Mouse (Mus musculus) thymus, adult 18-20 months (tissue): ENCODE measurements at regions not wholly inside any gene's neighbourhood (a gene's known extent, or its start where the extent isn't known, plus 50 kb on each side); places are given as distances from the start of the nearest gene placed in this dataset.

Experiments used
- DNase-seq, 2 experiments: peaks; one replicate each; pipeline ENCODE4 v3.0.0; 2022; ENCODE audit warnings: mixed read lengths in 2 of 2

DNA sequence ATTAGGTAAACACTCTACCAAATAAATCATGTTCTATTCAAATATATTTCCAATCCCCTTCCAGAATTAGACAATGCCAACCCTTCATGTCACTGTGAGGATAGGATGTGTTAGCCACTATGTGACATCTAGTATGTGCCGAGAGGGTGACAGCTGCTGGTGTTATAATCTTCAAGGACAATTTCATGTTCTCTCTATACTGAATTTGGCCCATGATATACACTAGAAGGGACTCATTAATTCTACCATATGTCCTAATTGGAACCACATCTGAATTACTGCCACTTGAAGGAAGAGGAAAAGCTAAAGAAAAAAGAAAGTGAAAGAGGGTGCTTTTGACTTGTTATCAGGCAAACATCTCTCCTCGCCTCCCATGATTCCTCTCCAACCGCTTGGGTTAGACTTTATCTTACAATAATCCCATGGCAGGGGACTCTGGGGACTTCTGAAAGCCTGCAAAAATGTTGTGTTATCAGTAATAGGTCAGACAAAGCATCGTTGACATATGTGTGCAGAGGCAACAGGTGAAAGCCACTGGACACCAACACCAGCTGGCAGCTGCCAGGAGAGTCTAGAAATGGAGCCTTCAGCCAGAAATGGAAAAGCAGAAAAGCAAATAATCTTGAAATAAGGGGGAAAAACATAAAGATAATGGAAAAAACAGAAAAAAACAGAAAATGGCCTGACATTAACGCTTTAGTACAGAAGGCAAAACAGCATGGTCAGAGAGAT lies 131.7 kb upstream of the Hs6st1 start:
- no peak for DNase-seq

GRCm38 (mm10) chr1:35940236-35940635 lies 128.0 kb upstream of the Hs6st1 start:
- no peak for DNase-seq

GRCm38 (mm10) chr1:35941642-35942077 lies 126.5 kb upstream of the Hs6st1 start:
- no peak for DNase-seq

DNA sequence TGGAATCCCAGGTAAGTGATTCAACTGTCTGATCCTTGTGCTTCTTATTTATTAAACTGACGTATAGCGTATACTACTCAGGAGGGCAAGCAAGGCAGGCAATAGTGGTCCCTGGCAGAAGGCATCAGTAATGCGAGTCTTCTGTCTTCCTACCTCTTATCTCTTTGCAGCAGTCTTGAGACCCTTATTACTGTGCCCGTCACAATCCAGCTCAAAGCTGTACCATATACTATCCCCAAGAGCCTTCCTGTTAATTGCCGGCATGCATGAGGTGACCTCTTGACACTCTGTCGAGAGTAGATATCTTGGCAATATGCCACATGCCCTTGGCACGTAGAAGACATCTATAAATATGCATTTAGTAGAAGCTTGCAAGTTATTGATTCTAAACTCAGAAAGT lies 126.0 kb upstream of the Hs6st1 start:
- DNase-seq = no peak

DNA sequence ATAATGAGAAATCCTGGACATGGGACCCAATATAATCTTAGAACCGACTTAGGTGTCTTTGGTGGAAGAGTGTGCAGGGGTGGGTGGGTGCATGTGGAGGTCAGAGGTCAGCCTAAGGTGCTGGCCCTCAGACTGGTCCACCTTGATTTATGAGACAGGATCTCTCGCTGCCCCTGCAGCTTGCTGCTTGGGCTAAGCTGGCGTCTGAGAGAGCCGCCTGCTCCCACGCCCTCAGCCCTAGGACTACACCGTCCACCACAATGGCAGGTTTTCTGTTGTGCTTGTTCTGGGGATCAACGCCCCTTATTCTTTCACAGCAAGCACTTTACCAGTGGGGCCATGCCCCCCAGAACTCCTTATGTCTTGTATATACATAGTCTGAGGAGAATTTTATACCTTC lies 124.4 kb upstream of the Hs6st1 start:
- DNase-seq = no peak

GRCm38 (mm10) chr1:35944376-35944775 lies 123.8 kb upstream of the Hs6st1 start:
- DNase-seq = no peak

GRCm38 (mm10) chr1:35944849-35945248 lies 123.4 kb upstream of the Hs6st1 start:
- DNase-seq = no peak

GRCm38 (mm10) chr1:35945596-35945995 lies 122.6 kb upstream of the Hs6st1 start:
- DNase-seq = no peak

DNA sequence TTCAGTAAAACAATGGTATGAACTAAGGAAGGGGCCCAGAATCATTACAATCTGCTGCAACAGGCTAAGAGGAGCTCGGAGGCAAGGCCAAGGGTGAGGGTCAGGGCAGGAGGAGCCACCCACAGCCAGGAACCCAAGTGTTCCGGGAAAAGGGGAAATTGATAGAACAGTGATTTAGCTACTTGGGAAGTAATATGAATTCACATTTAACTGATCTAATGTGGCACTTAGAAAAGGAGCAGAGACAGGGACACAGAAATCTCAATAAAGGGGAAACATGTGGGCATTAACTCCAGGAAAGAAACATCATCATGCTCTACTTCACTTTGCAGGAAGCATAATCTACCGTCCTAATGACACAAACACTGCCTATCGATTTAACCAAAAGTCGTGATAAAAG lies 120.1 kb upstream of the Hs6st1 start:
- no peak for DNase-seq

GRCm38 (mm10) chr1:35951082-35951481 lies 117.1 kb upstream of the Hs6st1 start:
- no peak for DNase-seq

GRCm38 (mm10) chr1:35953721-35954120 lies 114.5 kb upstream of the Hs6st1 start:
- no peak for DNase-seq

DNA sequence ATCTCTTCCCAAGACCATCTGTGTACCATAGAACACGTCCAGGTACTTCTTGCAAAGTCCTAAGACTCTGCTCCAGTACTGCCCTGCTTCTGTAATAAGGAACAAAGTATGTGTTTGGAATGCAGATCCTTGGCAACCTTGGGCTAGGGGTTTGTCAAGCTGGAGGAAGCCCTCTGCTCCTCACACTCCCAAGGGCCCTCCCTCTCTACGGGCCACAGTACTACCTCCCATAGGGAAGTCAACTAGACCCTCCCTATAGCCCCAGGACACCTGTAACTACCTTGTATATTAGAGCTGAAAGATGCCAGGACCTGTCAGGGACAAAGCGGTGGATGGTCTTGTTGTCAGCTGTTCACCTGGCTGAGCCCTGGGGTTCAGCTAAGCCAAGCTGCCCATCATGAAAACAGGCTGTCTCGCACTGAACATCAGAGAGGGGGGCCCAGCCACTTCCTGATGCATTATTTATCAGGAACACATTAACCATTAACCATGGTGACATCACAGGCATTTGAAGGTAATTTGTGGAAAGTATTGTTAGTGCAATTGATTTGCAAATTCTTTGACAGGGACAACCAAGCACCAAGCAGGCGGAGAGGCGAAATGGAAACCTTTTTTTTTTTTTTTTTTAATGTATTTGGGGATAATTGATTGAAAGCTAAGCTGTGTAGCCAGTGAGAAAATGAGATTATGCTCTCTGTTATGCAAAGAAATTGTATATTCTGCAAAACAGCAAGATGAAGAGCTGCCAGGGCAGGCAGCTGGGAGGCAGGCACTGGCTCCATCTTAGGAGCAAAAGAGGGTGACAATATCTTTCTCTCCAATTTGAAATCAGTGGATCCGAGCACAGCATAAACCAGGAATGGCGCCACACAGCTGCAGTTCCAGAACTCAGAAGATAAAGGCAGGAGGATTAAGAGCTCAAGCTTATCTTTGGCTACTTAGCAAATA lies 110.5 kb upstream of the Hs6st1 start:
- DNase-seq = no peak

- DNase-seq = no peak
These were observed 108.5 kb upstream of the Hs6st1 start for GRCm38 (mm10) chr1:35959729-35960128.

- DNase-seq = no peak
These were observed 107.4 kb upstream of the Hs6st1 start for GRCm38 (mm10) chr1:35960844-35961243.

- no peak for DNase-seq
These were observed 106.3 kb upstream of the Hs6st1 start for GRCm38 (mm10) chr1:35961923-35962322.

DNA sequence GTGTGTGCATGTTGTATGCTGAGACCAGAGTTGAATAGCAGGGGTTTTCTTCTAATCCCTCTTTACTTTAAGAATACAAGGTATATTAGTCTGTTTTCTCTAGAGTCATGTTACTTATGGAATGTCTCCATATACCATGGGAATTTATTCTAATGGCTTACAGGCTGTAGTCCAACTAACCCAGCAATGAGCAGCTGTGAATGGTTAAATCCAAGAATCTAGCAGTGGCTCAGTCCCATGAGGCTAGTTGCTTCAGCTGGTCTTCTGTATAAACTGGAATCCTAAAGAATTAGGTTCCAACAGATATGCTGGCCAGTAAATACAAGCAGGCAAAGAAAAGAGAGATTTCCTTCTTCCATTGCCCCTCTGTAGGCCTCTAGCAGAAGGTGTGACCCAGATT lies 99.7 kb upstream of the Hs6st1 start:
- no peak for DNase-seq

GRCm38 (mm10) chr1:35971435-35972189 lies 96.6 kb upstream of the Hs6st1 start:
- DNase-seq = peak; percentile 10 to 20

DNA sequence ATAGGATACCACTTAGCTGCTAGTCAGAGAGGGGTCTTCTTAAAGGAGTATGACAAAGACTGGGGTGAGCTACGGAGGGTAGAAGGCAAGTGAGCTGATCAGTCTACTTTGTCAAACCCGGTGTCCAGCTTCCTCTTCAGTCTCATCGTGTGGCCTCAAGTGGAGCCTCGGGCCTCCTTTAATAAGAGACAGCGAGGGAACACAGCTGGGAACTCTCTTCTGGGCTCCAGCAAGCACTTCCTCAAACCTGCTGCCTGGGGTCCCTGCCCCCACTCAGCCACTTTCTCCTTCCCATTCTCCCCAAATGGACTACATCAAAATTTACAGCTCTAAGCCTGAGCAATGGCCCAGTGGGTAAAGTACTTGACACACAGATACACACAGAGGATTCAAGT lies 96.0 kb upstream of the Hs6st1 start:
- no peak for DNase-seq

- no peak for DNase-seq
These were observed 94.8 kb upstream of the Hs6st1 start for GRCm38 (mm10) chr1:35973386-35973785.

- DNase-seq = no peak
These were observed 92.5 kb upstream of the Hs6st1 start for GRCm38 (mm10) chr1:35975611-35976208.

GRCm38 (mm10) chr1:35976528-35976927 lies 91.7 kb upstream of the Hs6st1 start:
- no peak for DNase-seq

DNA sequence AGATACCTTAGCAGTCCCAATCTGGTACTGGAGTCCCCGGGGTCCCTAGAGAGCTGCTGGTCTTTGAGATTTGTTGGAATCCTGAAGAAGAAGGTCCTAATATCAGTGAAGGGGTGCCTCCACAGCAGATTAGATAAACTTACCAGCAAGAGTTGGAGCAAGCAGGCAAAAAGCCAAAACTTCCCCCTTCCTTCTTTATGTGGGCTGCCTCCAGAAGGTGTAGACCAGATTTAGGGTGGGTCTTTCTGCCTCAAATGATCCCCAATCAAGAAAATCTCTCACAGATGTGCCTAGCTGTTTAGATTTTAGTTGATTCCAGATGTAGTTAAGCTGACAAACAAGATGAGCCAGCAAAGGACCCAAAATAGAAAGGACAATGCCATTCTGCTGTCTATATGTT lies 90.1 kb upstream of the Hs6st1 start:
- no peak for DNase-seq

GRCm38 (mm10) chr1:35978766-35979165 lies 89.4 kb upstream of the Hs6st1 start:
- no peak for DNase-seq
